Mouse (Mus musculus) heart, embryonic 13.5 days (tissue): ENCODE data around the gene Cdh3. TPM values are rescaled to one million over a fixed set of nuclear protein-coding genes. Genes with fewer than 3 reads are reported as not detected.
"Not testable (repeated sequence)": the region's sequence is repeated elsewhere in the genome, so short reads cannot be mapped to it uniquely, and the experiment has no call there.

ENCODE experiments used
- ATAC-seq: fragments of 200-750 bp; cut with Nextera tagmentation; 2 replicates; pipeline ENCODE4 v1.8.0; 2017; ENCODE audit warnings: moderate TSS enrichment; ENCODE audit not compliant: insufficient number of reproducible peaks, low FRiP score, low TSS enrichment; ENCODE audit errors: extremely low read depth
- H3K27ac ChIP-seq: fragments of 300-500 bp; sonication (generic); replicated peaks from 2 replicates; pipeline ENCODE4 v1.5.1; 2015; ENCODE audit warnings: moderate library complexity, mild to moderate bottlenecking, inconsistent platforms
- H3K27me3 ChIP-seq: fragments of 300-500 bp; sonication (generic); replicated peaks from 2 replicates; pipeline ENCODE4 v1.6.1; 2015; ENCODE audit warnings: mild to moderate bottlenecking, inconsistent platforms
- H3K36me3 ChIP-seq: fragments of 300-500 bp; sonication (generic); 2 replicates; pipeline ENCODE4 v1.6.1; 2015; ENCODE audit warnings: mild to moderate bottlenecking, inconsistent platforms
- H3K4me1 ChIP-seq: fragments of 300-500 bp; sonication (generic); 2 replicates; pipeline ENCODE4 v1.6.1; 2015; ENCODE audit warnings: inconsistent platforms
- H3K4me2 ChIP-seq: fragments of 300-500 bp; sonication (generic); 2 replicates; pipeline ENCODE4 v1.6.1; 2015; ENCODE audit warnings: inconsistent platforms, mild to moderate bottlenecking, moderate library complexity
- H3K4me3 ChIP-seq: fragments of 300-500 bp; sonication (generic); 2 replicates; pipeline ENCODE4 v1.5.1; 2015; ENCODE audit warnings: moderate library complexity, mild to moderate bottlenecking, inconsistent platforms
- H3K9ac ChIP-seq: fragments of 300-500 bp; sonication (generic); 2 replicates; pipeline ENCODE4 v1.6.1; 2015; ENCODE audit warnings: inconsistent platforms, mild to moderate bottlenecking, moderate library complexity
- H3K9me3 ChIP-seq: fragments of 300-500 bp; sonication (generic); 2 replicates; pipeline ENCODE4 v1.6.1; 2016; ENCODE audit warnings: inconsistent platforms
- WGBS: fragments of 180-500 bp; shearing (Covaris S2); methylation state at CpG from one replicate; pipeline ENCODE4 v1.1.7; 2015; ENCODE audit warnings: mixed read lengths; 5-methylcytosine and 5-hydroxymethylcytosine counted together
- polyA plus RNA-seq: library from polyadenylated mRNA; unstranded; fragments of >200 nt; fragmentation: Nextera tagmentation; extraction: Ambion mirVana; gene quantifications from 2 replicates; pipeline ENCODE4 v1.2.1, GENCODE M21; 2015

The Cdh3 gene
- polyA plus RNA-seq, 1 experiment from 2014 or later = 32.0 TPM

DNA sequence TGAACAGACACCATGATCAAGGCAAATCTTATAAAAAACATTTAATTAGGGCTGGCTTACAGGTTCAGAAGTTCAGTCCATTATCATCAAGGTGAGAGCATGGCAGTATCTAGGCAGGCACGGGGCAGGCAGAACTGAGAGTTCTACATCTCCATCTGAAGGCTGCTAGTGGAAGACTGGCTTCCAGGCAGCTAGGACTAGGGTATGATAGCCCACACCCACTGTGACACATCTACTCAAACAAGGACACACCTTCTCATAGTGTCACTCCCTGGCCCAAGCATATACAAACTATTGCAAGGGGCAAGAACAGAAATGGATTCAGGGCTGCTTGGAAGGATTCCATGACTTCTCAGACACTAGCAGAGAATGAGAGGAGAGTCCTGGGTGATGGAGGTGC is 61.5 kb downstream of the Cdh3 start:
- H3K4me1 ChIP-seq, H3K9me3 ChIP-seq, H3K9ac ChIP-seq, H3K36me3 ChIP-seq, H3K4me3 ChIP-seq, H3K27me3 ChIP-seq, H3K27ac ChIP-seq, H3K4me2 ChIP-seq, ATAC-seq: not testable (repeated sequence)
- WGBS = 68% methylated on average over 1 of the region's 1 CpGs

DNA sequence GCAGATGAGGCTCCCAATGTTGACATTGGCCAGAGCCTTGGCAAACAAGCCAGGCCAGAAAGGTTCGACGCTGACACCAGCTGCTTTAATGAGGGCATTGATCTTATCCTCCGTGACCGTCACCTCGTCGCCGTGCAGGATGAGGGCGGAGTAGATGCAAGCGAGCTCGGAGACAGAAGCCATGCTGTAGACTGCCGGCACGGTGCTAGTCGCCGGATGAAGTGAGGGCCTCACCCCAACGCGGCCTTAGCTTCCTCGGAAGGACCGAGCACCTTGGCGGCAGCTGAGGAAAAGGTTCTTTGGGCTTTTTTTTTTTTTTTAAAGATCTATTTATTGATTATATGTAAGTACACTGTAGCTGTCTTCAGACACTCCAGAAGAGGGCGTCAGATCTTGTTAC is 62.5 kb downstream of the Cdh3 start, which contains the start of gene Gm10073:
Gene Gm10073, minus strand, starts transcription at position 294 of the 400 bp plus-strand sequence.
- 22% methylated on average over 20 of the region's 20 CpGs for WGBS
- H3K27ac ChIP-seq, H3K27me3 ChIP-seq, H3K9ac ChIP-seq, H3K36me3 ChIP-seq, H3K9me3 ChIP-seq, ATAC-seq: not testable (repeated sequence)
- peak within 1 kb of the TSS; percentile 50 for H3K4me2 ChIP-seq
- H3K4me1 ChIP-seq = peaks cover 17% of the 10 kb centered on the region
- peak within 1 kb of the TSS; percentile 9; the same call in 1 of the 2 replicates for H3K4me3 ChIP-seq

DNA sequence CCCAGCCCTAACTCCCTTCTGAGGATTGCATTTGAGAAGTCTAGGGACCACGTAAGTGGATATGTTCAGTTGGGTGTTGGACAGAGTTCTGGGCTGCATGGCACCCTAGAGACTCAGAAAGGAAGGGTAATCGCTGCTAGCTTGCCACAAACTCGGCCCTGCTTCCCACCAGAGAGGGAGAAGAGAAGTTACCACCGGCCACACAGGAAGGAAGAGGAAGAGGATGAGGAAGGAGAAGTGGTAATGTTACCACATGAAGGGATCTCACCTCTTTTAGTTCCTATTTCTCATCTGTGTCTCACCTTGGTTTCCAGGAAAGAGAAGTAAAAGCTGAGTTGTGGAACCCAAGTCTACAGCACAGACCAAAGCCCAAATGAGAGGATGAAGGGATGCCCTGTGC is 63.6 kb downstream of the Cdh3 start:
- Histone ChIP-seq H3K4me3 (no peak overlapping the region), H3K36me3 (no peaks in the 10 kb centered on the region), H3K9me3 (no peaks in the 10 kb centered on the region), H3K4me1 (peaks cover 18% of the 10 kb centered on the region), H3K27ac (no peak overlapping the region), H3K27me3 (0 out of 2 replicates have a peak, but pooled peaks cover 7% of the 10 kb centered on the region), H3K4me2 (no peak overlapping the region), H3K9ac (no peak overlapping the region)
- 72% methylated on average over 4 of the region's 4 CpGs for WGBS
- no peak for ATAC-seq

DNA sequence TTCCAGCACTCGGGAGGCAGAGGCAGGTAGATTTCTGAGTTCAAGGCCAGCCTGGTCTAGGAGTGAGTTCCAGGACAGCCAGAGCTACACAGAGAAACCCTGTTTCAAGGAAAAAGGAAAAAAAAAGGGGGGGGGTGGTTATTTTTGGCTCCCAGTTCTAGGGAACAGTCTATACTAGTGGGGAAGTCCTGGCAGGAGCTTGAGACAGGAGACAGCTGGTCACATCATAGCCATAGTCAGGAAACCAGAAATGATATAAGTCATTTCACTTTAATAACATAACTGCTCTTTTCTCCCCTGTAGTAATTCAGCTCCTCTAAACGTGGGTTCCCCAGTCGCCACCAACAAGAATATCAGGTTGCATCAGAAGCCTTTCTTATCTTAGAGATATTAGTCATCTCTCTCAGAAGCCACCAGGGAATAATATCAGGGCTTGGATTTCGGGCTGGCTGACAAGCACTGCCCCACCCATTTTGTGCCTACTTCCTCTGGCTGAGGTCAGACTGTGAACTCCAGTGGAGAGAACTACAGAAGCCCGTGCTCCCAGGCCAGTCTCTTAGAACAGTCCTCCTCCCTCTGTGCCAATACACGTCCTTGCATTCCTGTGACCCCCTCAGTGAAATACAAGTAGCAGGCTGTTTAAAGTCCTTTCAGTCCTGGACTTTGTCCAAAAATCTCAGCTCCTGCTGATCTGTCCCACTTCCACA is 66.3 kb downstream of the Cdh3 start:
- Histone ChIP-seq H3K4me2 (0 out of 2 replicates have a peak overlapping the region, but pooled peaks have one; percentile 7), H3K4me3 (no peak overlapping the region), H3K9me3 (no peaks in the 10 kb centered on the region), H3K27me3 (0 out of 2 replicates have a peak, but pooled peaks cover 2% of the 10 kb centered on the region), H3K36me3 (no peaks in the 10 kb centered on the region), H3K9ac (no peak overlapping the region), H3K27ac (peak overlapping the region; percentile 44), H3K4me1 (peaks cover 18% of the 10 kb centered on the region)
- ATAC-seq = no peak
- WGBS = 16% methylated on average over 6 of the region's 6 CpGs

DNA sequence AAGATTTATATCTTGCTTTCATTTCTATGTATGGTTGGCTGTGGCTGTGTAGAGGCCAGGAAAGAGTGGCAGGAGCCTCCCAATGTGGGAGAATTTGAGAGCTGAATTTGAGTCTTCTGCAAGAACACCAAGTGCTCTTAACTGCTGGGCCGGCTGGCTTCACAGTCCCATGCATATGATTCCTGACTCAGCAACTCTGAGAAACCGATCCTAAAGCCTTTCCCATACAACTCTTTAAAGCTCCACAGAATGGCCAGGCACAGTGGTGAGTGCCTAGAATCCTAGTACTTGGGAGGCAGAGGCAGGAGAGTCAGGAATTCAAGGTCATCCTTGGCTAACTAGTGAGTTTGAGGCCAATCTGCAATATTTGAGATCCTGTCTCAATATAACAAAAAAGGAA is 68.8 kb downstream of the Cdh3 start:
- no peak for ATAC-seq
- no peak overlapping the region for H3K4me2 ChIP-seq
- peaks cover 18% of the 10 kb centered on the region for H3K4me1 ChIP-seq
- 70% methylated on average over 2 of the region's 2 CpGs for WGBS
- no peak overlapping the region for H3K4me3 ChIP-seq
- no peak overlapping the region for H3K9ac ChIP-seq
- H3K9me3 ChIP-seq = no peaks in the 10 kb centered on the region
- no peaks in the 10 kb centered on the region for H3K27me3 ChIP-seq
- no peak overlapping the region for H3K27ac ChIP-seq
- H3K36me3 ChIP-seq = no peaks in the 10 kb centered on the region

DNA sequence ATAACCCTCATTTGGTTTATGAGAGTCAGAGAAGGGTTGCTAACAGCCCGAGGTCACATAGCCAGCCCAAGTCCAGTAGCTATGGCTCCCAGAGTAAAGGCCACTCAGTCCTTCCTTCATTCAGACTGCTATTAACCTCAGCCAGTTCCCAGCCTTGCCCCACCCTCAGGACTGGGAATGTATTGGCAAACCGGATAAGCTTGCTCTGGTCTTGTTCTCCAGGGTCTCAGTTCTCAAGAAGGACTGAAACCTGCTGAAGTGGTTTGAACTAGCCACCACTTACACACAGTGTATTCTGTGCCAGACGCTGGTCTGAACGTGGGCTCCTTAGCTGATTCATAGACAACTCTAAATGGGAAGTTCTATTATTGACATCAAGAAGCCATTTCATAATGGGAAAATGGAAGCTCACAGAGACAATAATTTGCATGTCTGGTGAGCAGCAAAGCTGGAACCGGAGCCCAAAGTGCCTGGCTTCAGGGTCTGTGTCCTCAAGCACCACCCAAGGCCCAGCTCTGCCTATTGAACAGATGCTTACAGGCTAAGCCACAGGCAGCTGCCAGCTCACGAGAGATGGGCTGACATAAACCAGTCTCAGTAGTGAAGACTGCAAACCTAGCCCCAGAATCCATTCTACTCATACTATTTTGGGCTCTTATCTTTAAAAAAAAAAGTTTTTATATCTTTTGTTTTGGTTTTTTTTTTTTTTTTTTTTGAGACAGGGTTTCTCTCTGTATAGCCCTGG is 70.8 kb downstream of the Cdh3 start:
- WGBS = 65% methylated on average over 6 of the region's 6 CpGs

DNA sequence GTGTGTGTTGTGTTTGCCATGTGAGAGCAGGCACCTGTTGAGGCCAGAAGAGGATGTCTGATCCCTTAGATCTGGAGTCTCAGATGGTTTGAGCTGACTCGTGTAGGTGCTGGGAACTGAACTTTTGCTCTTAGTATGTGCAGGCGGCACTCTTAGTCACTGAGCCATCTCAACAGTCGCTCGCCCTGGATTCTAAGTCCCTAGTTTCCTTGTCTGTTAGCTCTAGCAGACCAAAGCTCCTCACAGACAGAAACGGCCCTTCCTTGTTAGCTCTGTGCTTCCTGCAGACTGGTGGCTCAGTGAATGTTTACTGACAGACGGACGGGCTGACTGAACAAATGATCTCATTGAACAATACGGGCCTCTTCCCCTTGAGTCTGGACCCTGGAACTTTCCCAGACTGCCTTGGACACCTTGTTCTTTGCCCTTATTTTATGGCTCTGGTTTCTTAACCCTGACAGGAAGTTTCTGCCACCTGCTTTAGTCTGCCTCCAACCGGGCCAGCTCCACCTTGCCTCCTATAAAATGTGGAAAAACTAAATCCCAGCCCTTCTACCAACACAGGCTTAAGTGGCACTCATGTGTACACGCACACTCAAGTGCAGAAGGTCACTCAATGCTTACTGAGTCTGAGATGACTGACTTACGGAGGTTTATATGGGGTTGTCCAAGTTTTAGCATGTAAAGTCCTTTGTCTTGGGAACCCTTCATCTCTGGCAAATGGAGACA is 74.4 kb downstream of the Cdh3 start:
- no peak for ATAC-seq
- Histone ChIP-seq H3K36me3 (no peaks in the 10 kb centered on the region), H3K27me3 (no peaks in the 10 kb centered on the region), H3K4me3 (no peak overlapping the region), H3K4me1 (peaks cover 9% of the 10 kb centered on the region; the same call in 1 of the 2 replicates), H3K9ac (no peak overlapping the region), H3K9me3 (no peaks in the 10 kb centered on the region), H3K27ac (no peak overlapping the region), H3K4me2 (no peak overlapping the region)
- WGBS = 66% methylated on average over 11 of the region's 11 CpGs

More for the DNA sequence above, 70.8 kb downstream of the Cdh3 start:
- Histone ChIP-seq H3K27me3 (no peaks in the 10 kb centered on the region), H3K36me3 (no peaks in the 10 kb centered on the region), H3K4me3 (no peak overlapping the region), H3K9ac (no peak overlapping the region), H3K4me1 (peaks cover 17% of the 10 kb centered on the region), H3K9me3 (no peaks in the 10 kb centered on the region), H3K27ac (no peak overlapping the region), H3K4me2 (no peak overlapping the region)
- no peak for ATAC-seq

DNA sequence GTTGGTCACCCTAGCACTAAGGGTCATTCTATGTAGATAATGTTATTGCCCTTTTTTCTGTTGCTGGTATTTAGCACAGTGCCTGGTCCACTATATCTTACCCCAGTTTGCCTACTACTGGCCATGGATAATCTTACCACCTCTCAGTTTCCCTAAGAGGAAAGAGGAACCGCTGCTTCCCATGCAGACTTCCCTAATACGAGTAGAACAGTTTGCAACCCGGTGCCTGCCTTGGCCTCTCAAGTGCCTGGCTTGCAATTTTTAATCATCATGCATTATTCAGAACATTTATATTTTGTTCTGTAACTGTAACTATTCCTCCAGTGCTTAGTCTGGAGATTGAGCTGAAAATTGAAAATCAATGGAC is 75.0 kb downstream of the Cdh3 start:
- no peak overlapping the region for H3K27ac ChIP-seq
- no peak overlapping the region for H3K4me3 ChIP-seq
- no peaks in the 10 kb centered on the region for H3K9me3 ChIP-seq
- no peak for ATAC-seq
- peaks cover 9% of the 10 kb centered on the region; the same call in 1 of the 2 replicates for H3K4me1 ChIP-seq
- H3K27me3 ChIP-seq = no peaks in the 10 kb centered on the region
- no peak overlapping the region for H3K4me2 ChIP-seq
- H3K9ac ChIP-seq = no peak overlapping the region
- WGBS = 79% methylated on average over 3 of the region's 3 CpGs
- no peaks in the 10 kb centered on the region for H3K36me3 ChIP-seq

DNA sequence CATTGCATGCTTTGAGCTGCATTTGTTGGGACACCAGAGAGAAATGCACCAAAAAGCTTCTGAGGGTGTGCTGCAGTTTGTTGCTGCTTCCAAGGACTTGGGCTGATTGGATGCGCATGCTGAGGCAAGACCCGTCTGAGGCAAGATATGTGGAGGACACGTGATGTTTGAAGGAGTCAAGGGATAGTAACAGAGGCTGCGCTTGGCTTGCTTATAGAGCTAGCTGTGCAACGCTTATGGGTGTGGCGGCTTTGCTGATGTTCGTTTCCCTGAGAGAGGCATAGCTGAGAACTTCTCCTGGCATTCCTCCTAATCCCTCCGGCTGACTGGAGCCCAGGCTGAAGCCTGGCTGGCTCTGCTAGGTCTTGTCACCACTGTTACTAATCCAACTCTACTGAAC is 76.2 kb downstream of the Cdh3 start:
- peaks cover 9% of the 10 kb centered on the region; the same call in 1 of the 2 replicates for H3K4me1 ChIP-seq
- H3K4me3 ChIP-seq = no peak overlapping the region
- no peak overlapping the region for H3K27ac ChIP-seq
- H3K36me3 ChIP-seq = no peaks in the 10 kb centered on the region
- 74% methylated on average over 8 of the region's 8 CpGs for WGBS
- H3K4me2 ChIP-seq = no peak overlapping the region
- no peaks in the 10 kb centered on the region for H3K9me3 ChIP-seq
- no peak overlapping the region for H3K9ac ChIP-seq
- H3K27me3 ChIP-seq = no peaks in the 10 kb centered on the region
- no peak for ATAC-seq

DNA sequence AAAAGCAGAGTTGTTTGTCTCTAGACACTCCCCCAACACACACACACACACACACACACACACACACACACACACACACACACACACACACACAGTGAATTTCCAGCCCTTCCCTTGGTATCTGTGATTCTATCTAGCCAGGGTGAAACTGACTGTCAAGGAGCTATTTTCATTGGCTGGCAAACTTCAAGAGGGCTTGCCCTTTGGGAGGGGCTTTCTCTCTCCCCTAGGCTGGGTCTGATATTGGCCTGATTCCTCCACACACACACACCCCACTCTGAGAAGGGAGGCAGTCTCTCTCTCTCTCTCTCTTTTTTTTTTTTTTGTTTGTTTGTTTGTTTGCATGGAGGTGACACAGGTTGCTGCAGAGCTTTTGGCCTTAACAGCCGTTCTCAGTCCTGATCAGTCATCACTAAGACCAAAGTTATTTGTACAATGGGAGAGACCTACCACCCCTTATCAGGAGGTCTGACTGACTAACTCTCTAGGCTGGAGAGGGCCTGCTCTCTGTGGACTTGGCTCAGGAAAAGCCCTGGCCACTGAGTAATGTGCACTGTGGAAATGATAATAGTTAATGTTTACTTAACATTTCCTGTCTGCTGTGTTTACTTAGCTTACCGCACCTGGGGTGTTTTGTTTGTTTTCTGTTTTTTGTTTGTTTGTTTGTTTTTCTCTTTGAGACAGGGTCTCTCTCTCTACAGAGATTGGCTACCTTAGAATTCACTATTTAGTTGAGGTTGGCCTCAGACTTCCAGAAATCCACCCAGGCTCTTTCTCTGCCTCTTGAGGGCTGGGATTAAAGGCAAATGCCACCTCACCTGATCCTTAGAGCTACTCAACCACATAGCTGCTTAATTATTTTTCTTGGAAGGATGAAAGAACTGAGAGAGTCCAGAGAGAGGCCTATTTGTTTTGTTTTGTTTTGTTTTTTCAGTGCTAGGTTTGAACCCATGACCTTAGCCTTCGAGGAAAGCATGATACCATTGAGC is 78.0 kb downstream of the Cdh3 start:
- Histone ChIP-seq H3K27me3 (no peaks in the 10 kb centered on the region), H3K27ac (no peak overlapping the region), H3K4me3 (no peak overlapping the region), H3K9ac (no peak overlapping the region), H3K36me3 (no peaks in the 10 kb centered on the region), H3K4me1 (peaks cover 9% of the 10 kb centered on the region; the same call in 1 of the 2 replicates), H3K9me3 (no peaks in the 10 kb centered on the region), H3K4me2 (no peak overlapping the region)
- 25% methylated on average over 3 of the region's 3 CpGs for WGBS
- ATAC-seq = no peak
